Mouse (Mus musculus) lung, embryonic 15.5 days (tissue): ENCODE measurements at regions not wholly inside any gene's neighbourhood (a gene's known extent, or its start where the extent isn't known, plus 50 kb on each side); places are given as distances from the start of the nearest gene placed in this dataset.

Source experiments
- ATAC-seq: fragments of 200-750 bp; cut with Nextera tagmentation; 2 replicates; pipeline ENCODE4 v1.8.0; 2017; ENCODE audit warnings: moderate number of reproducible peaks, borderline replicate concordance; ENCODE audit not compliant: low FRiP score, low TSS enrichment; ENCODE audit errors: extremely low read depth
- H3K27ac ChIP-seq: fragments of 300-500 bp; sonication (generic); 2 replicates; pipeline ENCODE4 v1.5.1; 2015; ENCODE audit warnings: moderate library complexity, mild to moderate bottlenecking, inconsistent platforms
- H3K27me3 ChIP-seq: fragments of 300-500 bp; sonication (generic); 2 replicates; pipeline ENCODE4 v1.6.1; 2015; ENCODE audit warnings: inconsistent platforms
- H3K36me3 ChIP-seq: fragments of 300-500 bp; sonication (generic); 2 replicates; pipeline ENCODE4 v1.6.1; 2015; ENCODE audit warnings: inconsistent platforms
- H3K4me1 ChIP-seq: fragments of 300-500 bp; sonication (generic); 2 replicates; pipeline ENCODE4 v1.6.1; 2015; ENCODE audit warnings: inconsistent platforms
- H3K4me2 ChIP-seq: fragments of 300-500 bp; sonication (generic); 2 replicates; pipeline ENCODE4 v1.6.1; 2015; ENCODE audit warnings: inconsistent platforms, mild to moderate bottlenecking, moderate library complexity
- H3K4me3 ChIP-seq: fragments of 300-500 bp; sonication (generic); 2 replicates; pipeline ENCODE4 v1.5.1; 2015; ENCODE audit warnings: mild to moderate bottlenecking, inconsistent platforms
- H3K9ac ChIP-seq: fragments of 300-500 bp; sonication (generic); 2 replicates; pipeline ENCODE4 v1.6.1; 2015; ENCODE audit warnings: inconsistent platforms
- H3K9me3 ChIP-seq: fragments of 300-500 bp; sonication (generic); 2 replicates; pipeline ENCODE4 v1.6.1; 2016; ENCODE audit warnings: inconsistent platforms
- WGBS: fragments of 180-500 bp; shearing (Covaris S2); methylation state at CpG from one replicate; pipeline ENCODE4 v1.1.7; 2015; 5-methylcytosine and 5-hydroxymethylcytosine counted together

- peak; percentile 90 for ATAC-seq
- H3K4me3 ChIP-seq: no peak overlapping the region
Measured at GRCm38 (mm10) chr2:139322509-139322908, 171.2 kb upstream of the Sptlc3 start.

GRCm38 (mm10) chr2:139325501-139325900, 168.2 kb upstream of the Sptlc3 start:
- Histone ChIP-seq H3K4me3 (no peak overlapping the region), H3K27ac (no peak overlapping the region), H3K27me3 (no peaks in the 10 kb centered on the region), H3K36me3 (no peaks in the 10 kb centered on the region), H3K9me3 (no peaks in the 10 kb centered on the region), H3K9ac (no peak overlapping the region), H3K4me2 (no peak overlapping the region), H3K4me1 (no peaks in the 10 kb centered on the region)
- WGBS: 70% methylated on average over 3 of the region's 3 CpGs
- ATAC-seq: no peak

More at GRCm38 (mm10) chr2:139322509-139322908, 171.2 kb upstream of the Sptlc3 start:
- 0 out of 2 replicates have a peak overlapping the region, but pooled peaks have one; percentile 2 for H3K27ac ChIP-seq
- 25% methylated on average over 2 of the region's 2 CpGs for WGBS
- H3K27me3 ChIP-seq: no peaks in the 10 kb centered on the region
- no peak overlapping the region for H3K9ac ChIP-seq
- no peaks in the 10 kb centered on the region for H3K9me3 ChIP-seq
- no peak overlapping the region for H3K4me2 ChIP-seq
- no peaks in the 10 kb centered on the region for H3K36me3 ChIP-seq
- no peaks in the 10 kb centered on the region for H3K4me1 ChIP-seq

- H3K9me3 ChIP-seq: no peaks in the 10 kb centered on the region
- no peaks in the 10 kb centered on the region for H3K36me3 ChIP-seq
- no peak overlapping the region for H3K9ac ChIP-seq
- H3K4me2 ChIP-seq: no peak overlapping the region
- H3K4me1 ChIP-seq: no peaks in the 10 kb centered on the region
- H3K4me3 ChIP-seq: no peak overlapping the region
- ATAC-seq: no peak
- no peaks in the 10 kb centered on the region for H3K27me3 ChIP-seq
- 72% methylated on average over 1 of the region's 1 CpGs for WGBS
- peak overlapping the region; percentile 9; the same call in 1 of the 2 replicates for H3K27ac ChIP-seq
Measured at GRCm38 (mm10) chr2:139334681-139335080, 159.0 kb upstream of the Sptlc3 start.

- ATAC-seq: no peak
- no peaks in the 10 kb centered on the region for H3K27me3 ChIP-seq
Measured at GRCm38 (mm10) chr2:139338240-139338639, 155.5 kb upstream of the Sptlc3 start.

GRCm38 (mm10) chr2:139356280-139357010, 137.3 kb upstream of the Sptlc3 start:
- H3K9ac ChIP-seq: no peak overlapping the region
- H3K4me1 ChIP-seq: no peaks in the 10 kb centered on the region
- H3K4me3 ChIP-seq: no peak overlapping the region
- H3K9me3 ChIP-seq: no peaks in the 10 kb centered on the region
- no peaks in the 10 kb centered on the region for H3K36me3 ChIP-seq
- H3K27ac ChIP-seq: no peak overlapping the region
- WGBS: 79% methylated on average over 3 of the region's 3 CpGs
- no peaks in the 10 kb centered on the region for H3K27me3 ChIP-seq
- no peak overlapping the region for H3K4me2 ChIP-seq
- no peak for ATAC-seq

More at GRCm38 (mm10) chr2:139338240-139338639, 155.5 kb upstream of the Sptlc3 start:
- Histone ChIP-seq H3K9ac (no peak overlapping the region), H3K9me3 (no peaks in the 10 kb centered on the region), H3K4me3 (no peak overlapping the region), H3K4me2 (no peak overlapping the region), H3K36me3 (no peaks in the 10 kb centered on the region), H3K4me1 (no peaks in the 10 kb centered on the region), H3K27ac (no peak overlapping the region)
- 84% methylated on average over 4 of the region's 4 CpGs for WGBS

GRCm38 (mm10) chr2:139362245-139362847, 131.4 kb upstream of the Sptlc3 start:
- Histone ChIP-seq H3K9me3 (no peaks in the 10 kb centered on the region), H3K27ac (no peak overlapping the region), H3K4me3 (no peak overlapping the region), H3K4me2 (no peak overlapping the region), H3K27me3 (no peaks in the 10 kb centered on the region), H3K4me1 (no peaks in the 10 kb centered on the region), H3K36me3 (no peaks in the 10 kb centered on the region), H3K9ac (no peak overlapping the region)
- WGBS: 67% methylated on average over 1 of the region's 1 CpGs
- no peak for ATAC-seq

- H3K4me2 ChIP-seq: no peak overlapping the region
- no peaks in the 10 kb centered on the region for H3K36me3 ChIP-seq
- no peaks in the 10 kb centered on the region for H3K27me3 ChIP-seq
- H3K9me3 ChIP-seq: no peaks in the 10 kb centered on the region
- no peak for ATAC-seq
- H3K4me1 ChIP-seq: no peaks in the 10 kb centered on the region
- H3K4me3 ChIP-seq: no peak overlapping the region
- H3K9ac ChIP-seq: no peak overlapping the region
- 11% methylated on average over 1 of the region's 1 CpGs for WGBS
- H3K27ac ChIP-seq: no peak overlapping the region
Measured at GRCm38 (mm10) chr2:139370070-139370469, 123.6 kb upstream of the Sptlc3 start.

GRCm38 (mm10) chr2:139380285-139380684, 113.4 kb upstream of the Sptlc3 start:
- ATAC-seq: no peak
- H3K9ac ChIP-seq: no peak overlapping the region
- H3K4me2 ChIP-seq: no peak overlapping the region
- WGBS: 77% methylated on average over 6 of the region's 6 CpGs
- no peak overlapping the region for H3K4me3 ChIP-seq
- H3K36me3 ChIP-seq: no peaks in the 10 kb centered on the region
- H3K27me3 ChIP-seq: no peaks in the 10 kb centered on the region
- no peaks in the 10 kb centered on the region for H3K9me3 ChIP-seq
- H3K4me1 ChIP-seq: no peaks in the 10 kb centered on the region
- H3K27ac ChIP-seq: no peak overlapping the region

GRCm38 (mm10) chr2:139381628-139382027, 112.1 kb upstream of the Sptlc3 start:
- 0% methylated on average over 1 of the region's 1 CpGs for WGBS
- peak; percentile 46 for ATAC-seq
- Histone ChIP-seq H3K4me1 (no peaks in the 10 kb centered on the region), H3K4me2 (no peak overlapping the region), H3K9ac (no peak overlapping the region), H3K4me3 (no peak overlapping the region), H3K9me3 (no peaks in the 10 kb centered on the region), H3K36me3 (no peaks in the 10 kb centered on the region), H3K27ac (no peak overlapping the region), H3K27me3 (no peaks in the 10 kb centered on the region)

- H3K4me1 ChIP-seq: no peaks in the 10 kb centered on the region
- no peak overlapping the region for H3K27ac ChIP-seq
- no peaks in the 10 kb centered on the region for H3K27me3 ChIP-seq
- no peak for ATAC-seq
- H3K9ac ChIP-seq: no peak overlapping the region
- 67% methylated on average over 3 of the region's 3 CpGs for WGBS
- no peak overlapping the region for H3K4me2 ChIP-seq
- H3K4me3 ChIP-seq: no peak overlapping the region
- H3K36me3 ChIP-seq: no peaks in the 10 kb centered on the region
- H3K9me3 ChIP-seq: no peaks in the 10 kb centered on the region
Measured at GRCm38 (mm10) chr2:139413559-139413958, 80.2 kb upstream of the Sptlc3 start.

- no peaks in the 10 kb centered on the region for H3K27me3 ChIP-seq
- H3K36me3 ChIP-seq: no peaks in the 10 kb centered on the region
- H3K4me1 ChIP-seq: no peaks in the 10 kb centered on the region
- H3K4me2 ChIP-seq: no peak overlapping the region
- ATAC-seq: no peak
- WGBS: 34% methylated on average over 1 of the region's 1 CpGs
- no peak overlapping the region for H3K9ac ChIP-seq
- no peak overlapping the region for H3K27ac ChIP-seq
- no peak overlapping the region for H3K4me3 ChIP-seq
- no peaks in the 10 kb centered on the region for H3K9me3 ChIP-seq
Measured at GRCm38 (mm10) chr2:139417506-139417905, 76.2 kb upstream of the Sptlc3 start.

GRCm38 (mm10) chr2:139422678-139423077, 71.0 kb upstream of the Sptlc3 start:
- H3K9ac ChIP-seq: no peak overlapping the region
- H3K27ac ChIP-seq: no peak overlapping the region
- H3K4me2 ChIP-seq: no peak overlapping the region
- 76% methylated on average over 3 of the region's 3 CpGs for WGBS
- H3K4me1 ChIP-seq: no peaks in the 10 kb centered on the region
- ATAC-seq: no peak
- H3K4me3 ChIP-seq: no peak overlapping the region
- no peaks in the 10 kb centered on the region for H3K36me3 ChIP-seq
- no peaks in the 10 kb centered on the region for H3K27me3 ChIP-seq
- H3K9me3 ChIP-seq: no peaks in the 10 kb centered on the region
